Mouse (Mus musculus) urinary bladder, postnatal 36 days (tissue): Measurements from ENCODE around the gene Cmpk2.
"Not testable (repeated sequence)": the region's sequence is repeated elsewhere in the genome, so short reads cannot be mapped to it uniquely, and the experiment has no call there.

Experiments
- DNase-seq, 2 experiments: peaks; one replicate each; pipeline ENCODE4 v3.0.0; 2022; ENCODE audit warnings: low spot score in 2 of 2, mixed read lengths in 1 of 2

Gene Cmpk2

GRCm38 (mm10) chr12:26469098-26470041 lies at the start of gene Cmpk2:
Cmpk2 (plus strand) TSS chr12:26469204.
- DNase-seq = peak; percentile 71 to 80

- DNase-seq = no peak
Measured at GRCm38 (mm10) chr12:26424841-26425240, 44.2 kb upstream of the Cmpk2 start.

DNA sequence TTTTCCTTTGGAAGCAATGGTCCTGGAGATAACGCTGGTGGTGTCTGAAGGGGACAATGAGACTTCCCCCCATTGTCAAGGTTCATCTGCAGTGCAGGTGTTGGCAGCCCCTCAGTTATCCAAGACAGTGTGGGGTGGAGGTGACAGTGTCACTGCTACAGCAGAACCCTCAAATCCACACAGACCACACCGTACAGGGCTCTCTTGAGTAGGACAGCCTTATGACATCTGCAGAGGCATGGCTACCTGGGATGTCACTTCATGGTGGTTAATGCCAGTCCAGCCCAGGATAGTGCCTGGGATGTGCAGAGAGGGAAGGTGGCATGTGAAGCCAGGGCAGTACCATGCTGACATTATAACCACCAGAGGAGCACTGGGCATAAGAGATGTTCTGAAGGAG lies 40.2 kb upstream of the Cmpk2 start:
- not testable (repeated sequence) for DNase-seq

- DNase-seq = no peak
Measured at GRCm38 (mm10) chr12:26436334-26436733, 32.7 kb upstream of the Cmpk2 start.

DNA sequence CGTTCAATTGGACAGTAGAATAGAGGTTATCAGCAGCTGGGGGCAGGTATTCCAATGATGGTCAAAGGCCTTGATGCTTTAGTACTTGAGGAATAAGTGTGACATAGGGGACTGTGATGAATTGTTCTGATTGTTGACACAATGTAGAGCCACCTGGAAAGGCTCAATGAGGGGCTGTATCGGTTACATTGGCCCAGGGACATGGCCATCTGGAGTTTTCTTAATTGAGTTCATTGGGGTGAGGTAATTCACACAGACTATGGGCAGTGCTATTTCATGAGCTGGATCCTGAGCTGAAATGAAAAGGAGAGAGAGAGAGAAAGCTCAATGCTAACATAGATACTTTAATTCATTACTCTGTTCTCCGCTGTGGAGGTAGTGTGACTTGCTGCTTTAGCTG lies 31.1 kb upstream of the Cmpk2 start:
- DNase-seq = no peak

GRCm38 (mm10) chr12:26439366-26439765 lies 29.6 kb upstream of the Cmpk2 start:
- DNase-seq = no peak

GRCm38 (mm10) chr12:26444054-26444453 lies 24.9 kb upstream of the Cmpk2 start:
- peak; percentile 65 to 68 for DNase-seq

DNA sequence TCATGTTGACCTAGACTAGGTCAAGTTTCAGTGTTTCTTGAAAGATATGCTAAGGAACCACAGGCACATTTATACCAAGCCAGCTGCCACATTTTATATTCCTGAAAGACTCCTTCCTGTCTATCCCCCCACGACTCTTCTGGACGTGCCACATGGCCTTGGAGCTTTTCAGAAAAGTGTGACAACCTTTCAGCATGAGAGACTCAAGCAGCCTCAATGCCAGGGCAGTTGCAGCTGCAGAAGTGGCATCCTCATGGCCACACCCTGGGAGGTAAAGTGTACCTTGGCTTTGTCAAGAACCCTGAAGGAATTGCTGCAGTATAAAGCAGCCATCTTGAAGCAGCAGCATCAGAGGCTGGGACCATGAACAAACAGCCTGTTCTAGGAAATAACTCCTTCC lies 24.5 kb upstream of the Cmpk2 start:
- no peak for DNase-seq

GRCm38 (mm10) chr12:26446377-26447045 lies 22.5 kb upstream of the Cmpk2 start:
- no peak for DNase-seq

- DNase-seq = no peak
Measured at GRCm38 (mm10) chr12:26449483-26449882, 19.5 kb upstream of the Cmpk2 start.

- no peak for DNase-seq
Measured at GRCm38 (mm10) chr12:26451150-26451549, 17.9 kb upstream of the Cmpk2 start.

DNA sequence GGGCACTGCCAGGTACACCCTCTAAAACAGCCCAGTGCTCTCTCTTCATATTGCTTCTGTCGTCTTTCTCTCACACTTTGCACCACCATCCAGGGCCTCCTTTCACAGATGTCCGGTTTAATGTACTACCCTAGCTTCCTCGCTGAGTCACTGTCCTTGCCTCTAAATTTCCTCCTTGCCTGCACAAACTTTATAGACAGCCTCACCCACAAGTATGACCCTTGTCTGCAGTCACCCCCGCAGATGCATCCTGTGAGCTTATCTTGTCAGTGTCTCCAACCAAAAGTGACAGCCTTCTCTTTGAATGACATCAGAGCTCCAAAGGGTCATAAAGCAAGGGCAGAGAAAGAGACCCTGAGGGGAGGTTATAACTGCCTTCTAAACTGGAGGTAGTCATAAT lies 16.1 kb upstream of the Cmpk2 start:
- DNase-seq = no peak

DNA sequence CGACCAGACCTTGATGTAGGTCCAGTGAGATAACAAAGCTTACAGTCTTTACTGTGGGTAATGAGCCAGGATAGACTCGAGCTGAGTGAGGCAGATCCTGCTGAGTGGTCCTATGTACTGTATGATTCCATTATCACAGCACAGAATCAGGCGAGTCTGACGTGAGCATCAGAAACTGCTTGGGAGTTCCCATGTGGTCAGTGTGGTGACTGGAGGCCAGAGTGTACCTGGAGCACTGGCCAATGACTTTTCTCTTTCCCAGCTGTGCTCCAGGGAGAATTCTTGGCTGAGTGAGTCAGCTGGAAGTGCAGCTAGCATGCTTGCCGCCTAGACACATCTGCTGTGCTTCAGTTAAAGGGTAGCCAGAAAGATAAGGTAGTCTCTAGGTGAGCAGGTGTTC lies 14.3 kb upstream of the Cmpk2 start:
- DNase-seq = no peak

DNA sequence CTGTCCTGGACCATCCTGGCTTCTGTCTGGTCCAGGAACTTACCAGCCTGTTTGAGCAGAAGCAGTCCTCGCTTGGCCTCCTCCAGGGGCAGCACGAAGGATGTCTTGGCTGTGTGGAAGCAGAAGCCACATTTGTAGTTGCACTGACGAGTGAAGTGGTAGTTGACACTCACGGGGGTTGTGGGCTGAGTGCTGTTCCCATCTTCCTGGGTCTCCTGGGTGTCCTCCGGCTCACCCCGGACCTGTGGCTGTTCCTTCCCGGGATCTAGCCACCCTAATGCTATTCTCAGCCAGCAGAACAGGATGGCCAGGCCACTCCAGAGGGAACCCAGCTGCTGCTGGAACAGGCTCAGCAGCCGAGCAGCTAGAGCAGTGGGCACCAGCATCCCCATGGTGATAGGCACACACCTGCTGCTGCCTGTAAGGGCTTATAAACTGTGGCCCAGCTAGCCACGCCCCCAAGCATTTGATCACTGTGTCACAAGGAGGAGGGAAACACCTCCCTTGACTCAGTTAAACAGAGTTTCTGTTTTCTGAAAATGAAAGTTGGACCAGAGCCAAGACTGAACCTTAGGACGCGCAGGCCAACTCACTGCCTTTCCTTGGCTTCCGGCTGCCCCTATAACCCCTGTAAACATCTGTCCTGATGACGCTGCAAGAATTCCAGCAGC lies 12.8 kb upstream of the Cmpk2 start, which contains the start of gene Rsad2:
Rsad2 (minus strand) TSS at position 425 of the 671 bp plus-strand sequence.
- peak; percentile 35 to 65 for DNase-seq

DNA sequence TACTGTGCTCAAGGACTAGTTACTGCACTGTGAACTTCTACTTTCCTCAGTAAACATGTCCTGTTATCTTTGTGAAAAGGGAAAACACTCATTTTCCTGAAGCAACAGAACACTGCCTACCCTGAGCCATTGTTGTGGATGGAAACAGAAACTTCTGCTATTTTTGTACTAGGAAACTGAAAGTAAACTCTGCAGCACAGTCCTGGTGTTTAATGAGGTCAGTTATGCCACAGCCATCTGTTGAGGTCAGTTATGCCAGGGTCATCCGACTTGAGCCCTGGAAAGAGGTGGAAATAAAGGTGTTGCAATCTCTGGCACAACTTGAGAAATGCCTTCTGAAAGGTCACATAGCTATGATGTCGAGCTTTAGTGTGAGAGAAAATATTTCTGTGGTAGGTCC lies 8.9 kb upstream of the Cmpk2 start:
- no peak for DNase-seq

DNA sequence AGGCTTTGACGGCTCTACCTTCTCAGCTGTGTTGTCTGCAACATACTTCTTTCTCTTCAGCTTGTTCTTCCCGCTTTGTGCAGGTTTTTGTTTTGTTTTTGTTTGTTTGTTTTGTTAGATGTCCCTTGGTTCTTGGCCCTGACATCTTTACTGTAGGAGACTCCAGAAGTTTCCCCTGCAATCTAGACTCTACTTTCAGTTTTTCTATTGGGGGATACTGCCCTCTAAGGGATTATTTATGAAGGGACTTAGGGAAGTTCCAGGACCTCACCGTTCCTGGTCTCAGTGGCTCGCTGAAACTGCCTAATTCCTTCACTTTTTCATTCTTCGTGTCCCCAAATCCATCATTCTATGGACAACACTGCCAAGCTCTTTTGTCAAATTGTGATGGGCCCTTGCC lies 3.4 kb upstream of the Cmpk2 start:
- no peak for DNase-seq

DNA sequence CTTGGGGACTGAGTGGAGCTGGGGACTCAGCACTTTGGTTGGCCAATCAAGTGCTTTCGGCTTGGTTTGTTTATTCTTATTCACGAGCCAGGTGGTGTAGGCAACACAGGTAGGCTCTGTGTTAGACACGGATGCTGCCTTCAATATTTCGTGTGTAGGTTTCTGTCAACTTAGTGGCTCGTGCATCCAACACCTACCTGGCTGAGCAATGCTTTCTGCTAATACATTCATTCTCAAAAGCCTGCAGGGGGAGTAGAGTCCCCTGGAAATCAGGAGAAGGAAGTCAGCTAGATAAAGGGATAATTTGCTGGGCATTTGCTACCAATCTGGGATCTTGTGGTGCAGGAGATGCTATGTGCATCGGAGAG lies 1.0 kb downstream of the Cmpk2 start:
- no peak for DNase-seq

DNA sequence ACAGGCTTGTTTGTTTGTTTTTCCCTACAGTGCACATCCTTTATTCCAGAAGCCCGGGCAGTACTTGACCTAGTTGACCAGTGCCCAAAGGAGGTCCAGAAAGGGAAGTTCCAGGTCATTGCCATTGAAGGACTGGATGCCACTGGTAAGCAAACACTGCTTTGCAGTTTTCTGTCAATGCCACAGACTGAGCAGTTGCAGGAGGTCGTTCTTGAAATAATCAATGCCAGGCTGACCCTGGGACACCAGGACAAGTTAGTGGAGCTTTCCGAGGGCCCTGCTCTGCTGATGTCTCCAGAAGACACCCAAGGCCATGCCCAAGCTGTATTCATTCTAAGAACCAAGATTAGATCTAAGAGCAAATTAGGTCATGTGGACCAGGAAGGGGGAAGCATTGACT lies 2.4 kb downstream of the Cmpk2 start:
- DNase-seq = no peak

GRCm38 (mm10) chr12:26472770-26473481 lies 3.9 kb downstream of the Cmpk2 start:
- no peak for DNase-seq

- no peak for DNase-seq
Measured at GRCm38 (mm10) chr12:26473746-26474145, 4.7 kb downstream of the Cmpk2 start.

- DNase-seq = no peak
Measured at GRCm38 (mm10) chr12:26477198-26477597, 8.2 kb downstream of the Cmpk2 start.
